14 mouse cellular contexts compared by ENCODE assay signal in genomic region chr2:19049341-19049740, GRCm38 (mm10).
"Had no signal": no experiment of that assay in that cellular context is flagged by ENCODE, and none has a peak within 500 bp of the region (broad histone marks: within the 10 kb centered on the region; RNA-seq: fewer than 3 reads in every experiment).

No protein-coding gene starts in this region.

- H3K4me2 ChIP-seq: liver, embryonic 15.5 days; midbrain, embryonic 15.5 days had no signal

- H3K27me3 ChIP-seq: limb, embryonic 13.5 days; midbrain, embryonic 15.5 days had no signal

- ATAC-seq: midbrain, embryonic 15.5 days had no signal

- H3K9ac ChIP-seq: limb, embryonic 13.5 days; liver, embryonic 15.5 days; lung, embryonic 14.5 days; midbrain, embryonic 15.5 days had no signal

- H3K36me3 ChIP-seq: limb, embryonic 13.5 days; liver, embryonic 15.5 days; midbrain, embryonic 10.5 days; midbrain, embryonic 15.5 days had no signal

- H3K4me1 ChIP-seq: liver, embryonic 15.5 days; midbrain, embryonic 10.5 days; midbrain, embryonic 15.5 days had no signal

- H3K27ac ChIP-seq: limb, embryonic 13.5 days; liver, embryonic 15.5 days; midbrain, embryonic 10.5 days; midbrain, embryonic 15.5 days had no signal

- DNase-seq: kidney, adult 11 months; kidney, adult 9 months; kidney, postnatal 36 days; layer of hippocampus, adult 9-11 months; layer of hippocampus, postnatal 36 days; left cerebral cortex, postnatal 4 days; lung, embryonic 14.5 days; lung, postnatal 10 days; lung, postnatal 4 days; right cerebral cortex, postnatal 14 days had no signal

- H3K4me3 ChIP-seq: liver, embryonic 15.5 days; midbrain, embryonic 10.5 days; midbrain, embryonic 15.5 days had no signal

- H3K9me3 ChIP-seq: limb, embryonic 13.5 days; liver, embryonic 15.5 days; midbrain, embryonic 10.5 days; midbrain, embryonic 15.5 days had no signal
